Comparison of ENCODE assay signal across 16 mouse cellular contexts in genomic region chr6:99768495-99768894, GRCm38 (mm10). TPM values are rescaled to one million over a fixed set of nuclear protein-coding genes. Genes with fewer than 3 reads are reported as not detected.
"Had no signal": no experiment of that assay in that cellular context is flagged by ENCODE, and none has a peak within 500 bp of the region (broad histone marks: within the 10 kb centered on the region; RNA-seq: fewer than 3 reads in every experiment).

No protein-coding gene starts in this region.

- H3K4me2 ChIP-seq: limb, embryonic 13.5 days; midbrain, embryonic 13.5 days; neural tube, embryonic 13.5 days had no signal

- H3K9ac ChIP-seq: limb, embryonic 13.5 days; liver, embryonic 14.5 days; midbrain, embryonic 13.5 days; neural tube, embryonic 13.5 days had no signal

- ATAC-seq: midbrain, embryonic 13.5 days had no signal

- H3K27ac ChIP-seq: kidney, postnatal 0 days; limb, embryonic 13.5 days; liver, embryonic 14.5 days; midbrain, embryonic 13.5 days; neural tube, embryonic 13.5 days had no signal

- H3K4me1 ChIP-seq: limb, embryonic 13.5 days had no signal

- DNase-seq: kidney, adult 11 months; kidney, adult 9 months; kidney, postnatal 36 days; layer of hippocampus, adult 9-11 months; layer of hippocampus, postnatal 36 days; lung, adult 18-20 months; thymus, postnatal 36 days had no signal

- H3K36me3 ChIP-seq: limb, embryonic 13.5 days; midbrain, embryonic 13.5 days; neural tube, embryonic 13.5 days had no signal

- H3K27me3 ChIP-seq: midbrain, embryonic 13.5 days had no signal

- H3K9me3 ChIP-seq: limb, embryonic 13.5 days; midbrain, embryonic 13.5 days; neural tube, embryonic 13.5 days had no signal

- H3K4me3 ChIP-seq: limb, embryonic 13.5 days; midbrain, embryonic 13.5 days; neural tube, embryonic 13.5 days had no signal

RNA-seq across cellular contexts. Expression of gene Prok2, which starts 42.3 kb away (rescaled TPM):
- total RNA-seq: liver, adult 2 months; megakaryocyte-erythroid progenitor cell, adult 5-6 weeks; monocyte, adult 5-6 weeks had no signal
- polyA plus RNA-seq: liver, adult 2 months; neural tube, embryonic 13.5 days; spleen, adult 2 months had no signal
